Mouse (Mus musculus): Measurements from ENCODE around the gene Ttyh1.

Gene Ttyh1

DNA sequence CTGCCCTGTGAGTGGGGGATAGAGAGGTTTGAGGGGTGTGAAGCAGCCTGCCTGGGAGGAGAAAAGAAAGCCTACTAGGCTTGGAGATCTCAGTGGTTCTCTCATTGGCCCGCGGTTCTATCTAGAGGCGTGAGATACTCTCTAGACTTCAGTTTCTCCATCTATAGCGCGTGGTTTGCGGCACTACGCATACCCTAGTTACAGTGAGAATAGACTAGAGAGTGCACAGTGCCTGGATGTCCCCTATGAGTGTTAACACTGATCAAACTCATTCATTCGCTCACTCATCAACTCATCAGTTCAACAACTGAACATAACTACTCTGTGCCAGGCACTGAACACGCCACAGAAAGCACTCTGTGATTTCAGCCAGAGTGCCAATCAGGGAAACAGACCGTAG is 3.6 kb downstream of the Ttyh1 start:
- DNase-seq (ENCODE audit: low read depth), result no peak

DNA sequence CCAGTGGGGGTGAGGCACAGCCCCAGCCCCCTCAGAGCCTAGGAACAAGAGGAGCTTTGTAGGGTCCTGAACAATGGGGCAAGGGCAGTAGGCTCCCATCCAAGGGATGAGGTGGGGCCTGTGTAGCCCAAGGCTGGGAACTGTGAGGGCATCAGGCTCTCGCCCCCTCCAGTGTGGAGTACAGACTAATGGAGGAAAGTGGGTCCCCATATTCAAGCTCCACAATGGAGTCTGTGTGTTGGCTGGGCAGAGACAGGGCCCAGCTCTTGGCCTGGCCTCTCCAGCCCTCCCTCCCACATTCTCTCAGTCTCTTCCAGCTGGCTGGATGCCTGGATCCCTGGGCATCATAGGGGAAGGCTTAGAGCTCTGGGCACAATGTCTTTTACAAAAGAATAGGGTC is 4.5 kb downstream of the Ttyh1 start:
- DNase-seq (ENCODE audit: low read depth), result no peak

DNA sequence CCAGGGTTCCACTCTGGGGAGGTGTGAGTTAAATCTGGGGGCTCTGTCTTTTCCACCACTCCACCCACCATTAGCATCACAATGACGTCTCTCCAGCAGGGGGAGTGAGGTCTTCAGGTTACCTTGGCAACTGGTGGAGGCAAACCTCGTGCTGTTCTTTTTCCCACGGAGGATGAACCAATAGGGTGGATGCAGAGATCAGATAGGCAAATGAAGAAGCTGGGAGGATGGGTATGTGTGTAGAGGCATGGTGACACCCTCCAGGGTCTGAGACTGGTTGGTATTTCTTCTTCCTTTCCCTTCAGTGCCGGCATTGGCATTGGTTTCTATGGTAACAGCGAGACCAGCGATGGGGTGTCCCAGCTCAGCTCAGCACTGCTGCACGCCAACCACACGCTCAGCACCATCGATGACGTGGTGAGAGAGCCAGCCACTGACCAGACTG is 5.1 kb downstream of the Ttyh1 start:
- DNase-seq (ENCODE audit: low read depth), result no peak

DNA sequence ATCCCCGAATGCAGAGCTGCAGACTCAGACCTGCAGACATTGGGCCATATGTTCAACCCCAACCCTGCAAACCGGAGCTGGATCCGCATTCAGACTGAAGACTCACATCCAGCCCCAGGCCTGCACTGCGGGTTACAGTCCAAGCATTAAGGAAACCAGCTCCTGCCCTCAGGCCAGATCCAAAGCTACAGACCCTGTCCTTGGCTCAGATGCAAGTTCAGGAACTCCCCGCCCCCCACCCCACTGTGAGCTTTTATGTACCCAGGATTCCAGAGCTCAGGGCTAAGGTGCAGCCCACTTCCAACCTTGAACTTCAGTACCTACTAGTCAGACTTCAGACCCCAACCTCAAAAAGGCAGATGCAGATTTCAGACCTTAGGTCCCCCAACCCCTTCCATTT is 5.6 kb downstream of the Ttyh1 start:
- no peak for DNase-seq (ENCODE audit: low read depth)

DNA sequence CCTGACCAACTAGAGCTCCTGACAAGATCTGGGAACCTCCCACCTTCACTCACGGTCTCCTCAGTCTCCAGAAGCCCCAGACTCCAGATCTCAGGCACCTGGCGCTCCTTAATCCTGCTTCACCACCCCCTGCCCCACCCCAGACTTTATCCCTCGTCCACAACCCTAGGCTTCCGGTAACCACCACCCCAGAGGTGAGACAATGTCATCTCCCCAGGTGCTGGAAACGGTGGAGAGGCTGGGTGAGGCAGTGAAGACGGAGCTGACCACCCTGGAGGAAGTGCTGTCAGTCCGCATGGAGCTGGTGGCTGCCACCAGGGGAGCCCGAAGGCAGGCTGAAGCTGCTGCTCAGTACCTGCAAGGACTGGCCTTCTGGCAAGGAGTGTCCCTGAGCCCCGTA is 6.1 kb downstream of the Ttyh1 start:
- no peak for DNase-seq (ENCODE audit: low read depth)

DNA sequence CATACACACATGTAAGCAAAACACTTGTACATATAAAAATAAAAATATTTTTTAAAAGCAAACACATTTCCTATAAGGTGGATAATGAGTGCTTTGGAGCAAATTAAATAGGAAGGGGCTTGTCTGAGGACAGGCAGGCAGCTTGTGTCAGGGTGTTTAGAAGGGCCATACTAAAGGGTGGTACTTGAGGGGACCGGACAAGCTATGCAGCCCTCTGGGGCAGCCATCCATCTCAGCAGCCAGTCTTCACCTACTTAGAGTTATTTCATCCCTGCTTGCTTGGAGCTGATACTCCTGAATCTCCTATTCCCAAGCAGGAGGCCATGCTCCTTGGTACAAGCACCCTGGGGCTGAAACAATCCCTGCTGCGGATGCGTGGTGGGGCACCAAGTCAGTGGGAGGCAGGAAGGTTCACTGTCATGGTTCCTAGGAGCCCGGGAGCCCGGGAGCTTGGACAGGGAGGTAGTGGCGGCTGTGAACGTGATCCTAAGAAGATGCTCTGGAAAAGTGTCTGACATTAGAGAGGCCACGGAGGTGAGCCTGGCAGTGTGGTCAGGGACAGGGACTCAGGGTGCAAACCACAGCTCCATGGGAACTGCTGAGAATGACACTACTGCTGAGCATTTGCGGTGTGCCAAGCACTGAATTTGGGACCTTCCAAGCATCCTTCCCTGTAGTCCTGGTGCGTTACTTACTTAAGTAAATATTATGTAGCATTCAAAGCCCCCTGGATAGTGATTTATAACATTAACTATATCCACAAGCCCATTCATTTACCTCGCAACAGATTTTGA is 8.0 kb downstream of the Ttyh1 start:
- DNase-seq (ENCODE audit: low read depth), result no peak

DNA sequence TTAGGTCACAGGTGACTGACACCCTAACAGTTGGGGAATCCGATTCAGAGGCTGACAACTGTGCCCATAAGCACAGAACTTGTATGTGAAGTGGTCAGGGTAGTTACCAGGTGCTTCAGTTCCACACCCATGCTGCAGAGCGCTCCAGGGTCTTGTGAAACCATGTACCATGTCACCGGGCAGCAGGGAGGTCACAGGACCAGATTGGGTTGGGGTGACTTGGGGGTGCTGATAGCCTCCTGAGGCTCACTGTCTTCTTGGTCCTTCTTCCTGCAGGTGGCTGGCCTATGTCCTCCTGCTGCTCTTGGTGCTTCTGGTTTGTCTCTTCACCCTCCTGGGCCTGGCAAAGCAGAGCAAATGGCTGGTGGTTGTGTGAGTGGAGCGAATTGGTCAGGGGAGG is 8.7 kb downstream of the Ttyh1 start:
- no peak for DNase-seq (ENCODE audit: low read depth)

DNA sequence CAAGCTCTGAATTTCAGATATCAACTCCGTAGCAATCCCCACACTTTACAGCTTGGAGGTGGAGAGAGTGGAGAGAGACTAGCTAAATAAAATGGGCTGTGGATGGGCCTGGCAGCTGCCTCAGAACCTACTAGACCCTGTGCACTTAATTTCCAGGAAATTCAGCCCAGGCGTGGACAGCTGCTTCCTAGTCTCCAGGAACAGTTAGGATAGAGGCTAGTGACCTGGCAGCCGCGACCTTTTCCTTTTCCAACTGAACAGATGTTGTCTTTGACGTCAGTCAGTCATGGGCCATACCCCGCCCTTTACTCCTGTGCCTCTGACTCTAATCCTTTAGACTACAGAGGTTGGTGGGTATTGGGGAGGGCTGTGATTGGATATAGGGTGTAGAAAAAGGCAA is 9.7 kb downstream of the Ttyh1 start:
- no peak for DNase-seq (ENCODE audit: low read depth)

DNA sequence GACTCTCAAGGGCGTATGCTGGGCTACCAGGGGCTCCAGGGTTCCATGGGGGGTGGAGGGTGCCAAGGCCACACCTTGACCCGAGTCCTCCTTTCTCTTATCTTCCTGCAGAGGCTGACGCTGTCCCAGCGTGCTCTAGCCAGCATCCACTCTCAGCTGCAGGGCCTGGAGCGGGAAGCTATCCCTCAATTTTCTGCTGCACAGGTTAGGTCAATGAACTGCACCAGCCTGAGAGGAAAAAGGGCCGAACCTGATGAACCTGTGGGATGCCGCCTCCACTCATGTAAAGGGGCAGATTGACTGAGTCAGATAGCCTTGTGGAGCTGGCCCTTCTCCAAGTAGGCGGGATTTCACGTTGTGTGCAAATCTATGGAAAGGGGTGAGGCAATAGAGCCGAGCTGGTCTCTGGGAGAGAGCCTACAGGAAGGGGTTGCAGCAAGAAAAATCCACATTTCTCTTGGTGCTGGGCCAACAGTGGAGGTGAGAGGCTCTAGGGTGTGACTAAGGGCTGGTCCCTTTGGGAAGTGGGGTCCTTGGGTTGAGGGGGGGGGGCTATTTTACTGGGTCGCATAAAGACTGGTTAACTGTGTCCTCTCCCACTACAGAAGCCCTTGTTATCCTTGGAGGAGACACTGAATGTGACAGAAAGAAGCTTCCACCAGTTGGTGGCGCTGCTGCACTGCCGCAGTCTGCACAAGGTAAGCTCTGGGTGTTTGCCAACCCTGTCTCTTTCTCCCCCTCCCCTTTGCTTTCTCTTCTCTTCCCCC is 11.7 kb downstream of the Ttyh1 start:
- DNase-seq (ENCODE audit: low read depth), result peak; percentile 80

DNA sequence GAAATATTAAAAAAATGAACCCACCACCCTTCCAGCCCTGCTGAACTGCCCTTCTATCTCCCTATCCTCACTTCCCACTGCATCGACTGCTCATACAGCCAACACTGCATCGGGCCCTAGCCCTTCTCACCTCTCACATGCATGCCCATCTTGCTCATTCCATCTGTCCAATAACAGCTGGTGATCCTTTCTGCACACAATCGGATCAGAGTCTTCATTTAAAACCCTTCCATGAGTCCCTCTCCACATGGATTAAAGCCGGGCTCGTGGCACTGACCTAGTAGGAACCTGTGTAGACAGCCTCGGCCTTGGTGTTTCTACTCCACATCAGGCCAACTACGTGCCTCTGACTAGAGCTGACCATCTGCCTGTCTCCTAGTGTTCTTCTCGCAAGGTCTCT is 12.8 kb downstream of the Ttyh1 start:
- DNase-seq (ENCODE audit: low read depth), result no peak

DNA sequence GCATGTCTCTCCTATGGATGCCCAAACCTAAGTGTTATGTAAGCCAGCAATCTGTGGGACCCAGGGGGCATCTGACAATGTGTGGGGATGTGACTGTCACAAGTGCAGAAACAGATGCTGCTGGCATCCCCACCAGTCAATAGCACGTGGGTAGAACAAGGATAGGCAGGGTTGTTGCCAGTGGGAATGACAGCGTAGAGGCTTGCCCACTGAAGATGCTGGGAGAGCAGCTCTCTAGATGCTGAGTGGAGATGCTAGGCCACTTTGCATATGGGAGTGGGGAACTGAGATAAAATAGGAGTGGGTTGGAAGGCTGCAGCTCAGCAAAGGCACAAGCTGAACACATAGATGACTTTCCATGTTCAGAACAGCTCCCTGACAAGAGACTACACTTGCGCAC is 13.4 kb downstream of the Ttyh1 start:
- DNase-seq (ENCODE audit: low read depth), result no peak

DNA sequence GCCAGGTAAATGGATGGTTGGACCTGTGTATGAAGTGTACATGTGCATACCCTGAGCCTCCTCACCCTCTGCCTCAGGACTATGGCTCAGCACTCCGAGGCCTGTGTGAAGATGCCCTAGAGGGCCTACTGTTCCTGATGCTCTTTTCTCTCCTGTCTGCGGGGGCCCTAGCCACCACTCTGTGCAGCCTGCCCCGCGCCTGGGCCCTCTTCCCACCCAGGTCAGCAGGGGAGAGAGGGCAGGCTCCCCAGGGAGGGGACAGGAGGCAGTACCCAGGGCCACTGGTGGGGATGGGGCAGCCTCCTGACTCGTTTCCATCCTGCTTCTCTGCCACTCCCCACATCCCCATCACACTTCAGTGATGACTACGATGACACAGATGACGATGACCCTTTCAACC is 13.8 kb downstream of the Ttyh1 start:
- no peak for DNase-seq (ENCODE audit: low read depth)

DNA sequence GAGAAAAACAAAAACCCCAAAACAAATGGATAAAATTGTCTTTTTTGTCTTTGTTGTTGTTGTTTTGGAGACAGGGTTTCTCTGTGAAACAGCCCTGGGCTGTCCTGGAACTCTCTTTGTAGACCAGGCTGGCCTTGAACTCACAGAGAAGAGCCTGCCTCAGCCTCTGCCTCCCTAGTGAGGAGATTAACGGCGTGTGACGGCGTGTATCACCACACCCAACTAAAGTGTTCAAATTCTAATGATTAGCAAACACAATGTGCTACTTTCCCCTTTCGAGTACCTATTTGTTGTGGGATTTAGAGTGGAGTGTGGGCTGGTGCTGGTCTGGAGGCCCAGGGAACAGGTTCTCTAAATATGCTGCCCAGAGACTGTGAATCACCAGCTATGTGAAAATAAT is 15.7 kb downstream of the Ttyh1 start:
- DNase-seq (ENCODE audit: low read depth), result no peak

DNA sequence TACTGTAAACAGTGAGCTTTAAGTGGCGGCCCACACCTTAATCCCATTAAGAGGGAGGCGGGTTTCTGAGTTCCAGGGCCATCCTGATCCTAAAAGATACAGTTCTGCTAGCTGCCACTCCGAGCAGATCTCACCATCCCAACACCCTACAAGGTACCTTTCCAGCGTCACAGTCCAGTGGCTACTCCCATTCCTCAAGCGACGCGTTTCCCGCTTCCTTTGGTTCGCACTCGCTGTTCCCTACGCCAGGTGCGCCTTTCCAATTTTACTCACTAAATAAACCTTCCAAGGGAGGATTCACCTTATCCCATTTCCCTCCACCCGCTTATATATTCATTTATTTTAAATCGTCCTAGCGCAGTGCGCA is 17.2 kb downstream of the Ttyh1 start:
- DNase-seq (ENCODE audit: low read depth), result no peak

DNA sequence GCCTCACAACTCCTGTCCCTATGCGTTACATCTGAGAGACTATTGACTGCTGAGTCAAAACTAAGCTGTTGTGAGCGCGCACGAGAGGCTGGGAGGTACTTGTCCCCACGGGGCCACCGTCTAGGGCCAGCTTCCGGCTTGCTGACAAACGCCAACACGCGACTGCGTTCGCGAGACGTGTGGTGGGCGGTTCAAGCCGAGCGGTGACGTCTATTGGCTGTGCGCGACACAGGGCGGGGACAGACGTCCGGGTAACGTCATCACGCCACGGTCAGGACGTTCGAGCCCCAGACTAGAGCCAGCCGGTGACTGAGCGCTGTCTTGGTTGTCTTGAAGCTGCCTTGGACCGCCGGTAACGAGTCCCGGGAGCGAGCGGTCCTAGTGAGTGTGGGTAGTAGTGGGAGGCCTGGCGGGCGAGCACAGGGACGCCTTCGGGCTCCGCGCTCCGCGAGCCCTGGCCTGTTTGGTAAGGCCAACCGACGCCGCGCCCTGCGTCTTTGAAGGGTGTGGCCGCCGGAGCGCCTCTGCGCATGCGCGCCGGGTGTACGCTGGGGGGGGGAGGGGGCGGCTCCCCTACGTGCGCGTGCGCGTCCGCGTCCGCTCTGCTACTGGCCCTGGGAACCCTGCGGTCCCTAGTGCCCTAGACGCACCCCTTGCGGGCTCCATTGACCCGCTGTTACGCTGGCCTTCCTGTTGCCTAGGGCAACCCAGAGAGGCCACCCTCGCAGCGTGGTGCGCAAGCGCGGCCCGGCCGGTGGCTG is 17.7 kb downstream of the Ttyh1 start, which contains the start of gene Leng8:
Gene Leng8 (plus strand): TSS at position 269 of the 761 bp plus-strand sequence.
- DNase-seq (ENCODE audit: low read depth), result peak; percentile 93

DNA sequence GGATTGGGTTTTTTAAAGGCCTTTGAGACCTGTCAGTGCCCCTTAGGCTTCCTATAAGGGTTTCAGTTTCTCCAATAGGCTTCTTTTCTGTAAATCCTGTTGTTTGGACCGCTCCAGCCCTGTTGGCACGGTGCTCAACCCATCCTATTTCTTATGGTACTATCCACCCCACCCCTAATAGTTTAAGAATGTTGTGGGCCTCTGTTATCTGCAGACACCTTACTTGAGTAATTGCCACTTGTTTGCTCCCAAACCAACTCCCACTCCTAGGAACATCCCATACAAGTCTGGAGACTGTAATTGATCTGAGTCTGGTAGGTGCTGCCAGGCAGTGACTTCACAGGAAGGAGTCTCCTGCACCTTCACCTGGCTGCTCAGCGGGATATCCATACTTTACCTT is 18.5 kb downstream of the Ttyh1 start:
- DNase-seq (ENCODE audit: low read depth), result no peak

DNA sequence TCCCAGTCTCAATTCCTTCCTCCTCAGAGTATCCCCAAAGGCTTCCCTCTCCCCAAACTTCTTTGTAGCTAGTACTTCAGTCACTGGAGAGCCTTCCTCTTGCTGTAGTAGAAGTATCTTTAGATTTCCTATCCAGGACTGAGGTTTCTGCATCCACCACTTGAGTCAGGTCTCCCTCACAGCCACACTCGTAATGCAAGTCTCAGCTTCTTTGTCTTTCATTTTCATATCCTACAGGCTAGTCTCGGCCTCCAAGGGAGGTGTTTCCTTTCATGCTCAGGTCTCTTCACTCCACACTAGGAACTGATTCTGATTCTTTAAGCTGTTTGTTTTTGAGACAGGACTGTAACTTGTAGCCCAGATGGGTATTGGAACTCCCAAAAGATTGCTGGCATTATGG is 19.0 kb downstream of the Ttyh1 start:
- DNase-seq (ENCODE audit: low read depth), result no peak

DNA sequence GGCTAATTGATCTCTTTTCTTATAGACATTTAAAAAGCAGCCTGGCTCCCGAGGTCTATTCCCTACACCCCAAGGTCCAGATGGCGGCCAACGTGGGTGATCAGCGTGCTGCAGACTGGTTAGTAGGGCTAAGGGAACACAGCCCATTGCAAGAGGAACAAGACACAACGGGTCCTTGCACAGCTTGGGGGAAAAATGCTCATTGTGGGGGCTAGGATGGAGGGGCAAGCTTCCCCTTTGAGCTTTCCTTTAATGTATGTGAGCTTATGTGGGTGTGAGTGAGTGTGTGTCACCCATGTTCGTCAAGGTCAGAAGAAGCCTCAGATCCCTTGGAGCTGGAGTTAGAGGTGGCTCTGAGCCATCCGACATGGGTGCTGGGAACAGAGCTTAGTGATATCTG is 19.5 kb downstream of the Ttyh1 start:
- no peak for DNase-seq (ENCODE audit: low read depth)

DNA sequence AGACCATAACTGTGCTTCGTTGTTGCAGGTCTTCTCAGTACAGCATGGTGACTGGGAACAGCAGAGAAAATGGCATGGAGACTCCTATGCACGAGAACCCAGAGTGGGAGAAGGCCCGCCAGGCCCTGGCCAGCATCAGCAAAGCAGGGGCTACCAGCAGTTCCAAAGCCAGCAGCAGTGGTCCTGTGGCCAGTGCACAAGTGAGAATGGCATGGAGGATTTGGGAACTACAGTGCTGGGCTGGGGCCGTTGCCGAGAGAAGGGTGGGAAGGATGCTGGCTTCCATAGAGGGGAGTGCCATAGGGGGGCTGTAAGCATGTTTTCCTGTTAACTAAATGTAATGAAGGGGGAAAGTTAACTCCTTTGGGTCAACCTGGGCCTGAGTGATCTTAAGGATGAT is 20.2 kb downstream of the Ttyh1 start:
- no peak for DNase-seq (ENCODE audit: low read depth)

DNA sequence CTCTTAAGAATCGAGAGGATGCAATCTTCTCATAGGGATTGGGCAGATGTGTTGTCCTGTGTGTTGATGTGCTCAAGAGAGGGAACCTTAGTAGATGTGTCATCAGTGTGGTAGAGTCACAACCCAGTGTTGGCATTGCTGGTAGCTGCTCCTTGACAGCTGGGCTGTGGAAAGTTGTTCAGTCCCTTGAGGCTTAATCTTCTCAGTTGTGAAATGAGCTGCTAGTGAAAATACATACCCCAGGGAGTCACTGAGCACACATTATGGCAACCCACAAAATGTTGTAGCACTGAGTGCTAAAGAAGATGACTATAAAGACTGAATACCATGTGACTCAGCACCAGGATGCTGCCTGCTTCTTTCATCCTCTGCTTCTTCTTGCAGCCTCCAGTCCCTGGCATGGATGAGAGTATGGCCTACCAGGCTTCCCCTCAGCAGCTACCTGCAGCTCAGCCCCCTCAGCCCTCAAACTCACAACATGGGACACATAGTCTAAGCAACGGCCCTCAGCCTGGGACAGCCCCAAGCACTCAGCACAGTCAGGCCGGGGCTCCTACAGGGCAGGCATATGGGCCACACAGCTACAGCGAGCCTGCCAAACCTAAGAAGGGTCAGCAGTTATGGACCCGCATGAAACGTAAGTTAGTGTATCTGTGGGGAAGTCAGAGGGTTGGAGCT is 22.6 kb downstream of the Ttyh1 start:
- DNase-seq (ENCODE audit: low read depth), result no peak

DNA sequence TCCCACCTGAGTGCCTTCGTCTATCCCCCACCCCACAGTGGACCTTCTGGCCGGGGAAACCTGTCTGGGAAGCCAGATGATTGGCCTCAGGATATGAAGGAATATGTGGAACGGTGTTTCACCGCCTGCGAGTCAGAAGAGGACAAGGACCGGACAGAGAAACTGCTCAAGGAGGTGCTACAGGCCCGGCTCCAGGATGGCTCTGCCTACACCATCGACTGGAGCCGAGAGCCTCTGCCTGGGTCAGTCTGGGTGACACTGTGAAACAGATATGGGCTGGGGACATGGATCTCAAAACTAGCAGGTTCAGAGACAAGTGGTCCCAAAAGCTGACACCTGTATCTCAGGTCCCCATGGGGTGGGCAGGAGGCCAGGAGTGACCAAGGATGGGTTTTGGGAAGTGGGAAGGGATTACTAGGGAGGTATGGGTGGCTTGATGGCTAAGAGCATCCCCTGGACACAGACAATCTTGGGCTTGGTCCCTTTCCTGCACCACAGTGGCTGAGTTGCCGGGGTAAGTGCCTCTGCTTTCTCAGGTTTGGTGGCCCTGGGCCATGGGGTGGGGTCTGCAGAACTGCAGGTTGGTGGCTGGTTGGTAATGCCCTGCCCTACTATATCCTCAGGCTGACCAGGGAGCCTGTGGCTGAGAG is 23.7 kb downstream of the Ttyh1 start:
- no peak for DNase-seq (ENCODE audit: low read depth)

DNA sequence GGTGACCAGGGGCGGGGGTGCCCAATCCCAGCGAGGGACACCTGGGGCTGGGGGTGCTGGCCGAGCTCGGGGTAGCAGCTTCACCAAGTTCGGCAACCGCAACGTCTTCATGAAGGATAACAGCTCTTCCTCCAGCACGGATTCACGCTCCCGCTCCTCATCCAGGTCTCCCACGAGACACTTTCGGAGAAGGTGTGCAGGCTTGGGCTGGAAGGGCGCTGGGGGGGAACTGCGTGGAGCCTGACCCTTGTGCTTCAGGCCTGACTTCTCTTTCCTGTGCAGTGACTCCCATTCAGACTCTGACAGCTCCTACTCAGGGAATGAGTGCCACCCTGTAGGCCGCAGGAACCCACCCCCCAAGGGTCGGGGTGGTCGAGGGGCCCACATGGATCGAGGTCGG is 24.3 kb downstream of the Ttyh1 start:
- DNase-seq (ENCODE audit: low read depth), result no peak
